Mouse (Mus musculus) stomach, embryonic 15.5 days (tissue): ENCODE results near the gene Npepl1. TPM values are rescaled to one million over a fixed set of nuclear protein-coding genes. Genes with fewer than 3 reads are reported as not detected.

Experiments used
- ATAC-seq: fragments of 200-750 bp; cut with Nextera tagmentation; 2 replicates; pipeline ENCODE4 v1.8.0; 2017; ENCODE audit warnings: low read depth, moderate number of reproducible peaks, moderate TSS enrichment; ENCODE audit not compliant: insufficient read depth, low FRiP score
- H3K27ac ChIP-seq: fragments of 300-500 bp; sonication (generic); 2 replicates; pipeline ENCODE4 v1.5.1; 2015; ENCODE audit warnings: mild to moderate bottlenecking, inconsistent platforms
- H3K27me3 ChIP-seq: fragments of 300-500 bp; sonication (generic); replicated peaks from 2 replicates; pipeline ENCODE4 v1.6.1; 2015; ENCODE audit warnings: inconsistent platforms
- H3K36me3 ChIP-seq: fragments of 300-500 bp; sonication (generic); 2 replicates; pipeline ENCODE4 v1.6.1; 2015; ENCODE audit warnings: inconsistent platforms
- H3K4me1 ChIP-seq: fragments of 300-500 bp; sonication (generic); 2 replicates; pipeline ENCODE4 v1.6.1; 2015; ENCODE audit warnings: inconsistent platforms
- H3K4me2 ChIP-seq: fragments of 300-500 bp; sonication (generic); 2 replicates; pipeline ENCODE4 v1.6.1; 2015; ENCODE audit warnings: mild to moderate bottlenecking, inconsistent platforms
- H3K4me3 ChIP-seq: fragments of 300-500 bp; sonication (generic); replicated peaks from 2 replicates; pipeline ENCODE4 v1.5.1; 2015; ENCODE audit warnings: inconsistent platforms
- H3K9ac ChIP-seq: fragments of 300-500 bp; sonication (generic); 2 replicates; pipeline ENCODE4 v1.6.1; 2015; ENCODE audit warnings: inconsistent platforms
- H3K9me3 ChIP-seq: fragments of 300-500 bp; sonication (generic); 2 replicates; pipeline ENCODE4 v1.6.1; 2016; ENCODE audit warnings: inconsistent platforms
- WGBS: fragments of 180-500 bp; shearing (Covaris S2); methylation state at CpG from one replicate; pipeline ENCODE4 v1.1.7; 2015; 5-methylcytosine and 5-hydroxymethylcytosine counted together
- polyA plus RNA-seq: library from polyadenylated mRNA; unstranded; fragments of >200 nt; fragmentation: Nextera tagmentation; extraction: Ambion mirVana; gene quantifications from 2 replicates; pipeline ENCODE4 v1.2.1, GENCODE M21; 2015

The Npepl1 gene
- polyA plus RNA-seq, 1 experiment from 2014 or later = 55.4 TPM

DNA sequence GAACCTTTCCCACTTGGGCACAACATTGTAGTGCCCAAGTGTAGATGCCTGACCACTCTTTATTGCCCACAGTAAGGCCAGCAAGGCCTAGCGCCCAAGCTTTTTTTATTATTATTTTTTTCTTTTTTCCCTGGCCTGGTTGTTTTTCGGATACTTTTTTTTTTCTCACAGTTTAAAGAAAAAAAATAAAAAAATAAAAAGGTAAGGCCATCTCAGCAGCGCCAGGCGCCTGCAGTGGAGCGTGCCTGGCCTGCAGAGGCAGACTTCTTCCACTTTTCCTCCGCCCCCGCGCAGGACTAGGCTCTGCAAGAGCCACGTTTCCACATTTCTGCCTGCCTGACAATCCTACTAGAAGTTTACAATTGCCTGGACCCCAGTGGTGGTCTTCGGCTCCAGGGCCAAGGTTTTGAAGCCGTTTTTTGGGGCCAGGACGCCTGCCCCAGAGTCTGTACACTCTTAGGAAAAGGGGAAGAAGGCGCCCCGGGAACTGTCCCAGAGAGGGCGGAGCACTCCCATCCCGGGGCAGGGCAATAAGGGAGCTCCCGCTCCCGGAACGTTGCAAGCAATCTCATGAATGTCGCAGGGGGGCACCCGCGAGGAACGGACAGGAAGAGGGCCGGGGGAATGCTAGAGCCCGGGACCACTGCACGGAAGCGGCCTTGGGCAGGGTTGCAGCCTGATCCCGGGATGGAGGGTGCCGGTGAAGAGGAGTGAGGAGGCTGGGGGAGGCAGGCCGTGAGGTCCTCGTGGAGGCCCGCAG lies 34.3 kb upstream of the Npepl1 start, which contains the start of gene Stx16:
TSS of gene Stx16 (plus strand) at position 636 of the 760 bp plus-strand sequence.
- peak within 1 kb of the TSS; percentile 85 for H3K4me2 ChIP-seq
- no peaks in the 10 kb centered on the region for H3K9me3 ChIP-seq
- H3K4me1 ChIP-seq = peaks cover 19% of the 10 kb centered on the region
- no peaks in the 10 kb centered on the region for H3K36me3 ChIP-seq
- no peaks in the 10 kb centered on the region for H3K27me3 ChIP-seq
- 1% methylated on average over 32 of the region's 32 CpGs for WGBS
- H3K27ac ChIP-seq = peak within 1 kb of the TSS; percentile 97
- peak; percentile 96 for ATAC-seq
- peak within 1 kb of the TSS; percentile 74 for H3K9ac ChIP-seq
- H3K4me3 ChIP-seq = peak within 1 kb of the TSS; percentile 75

DNA sequence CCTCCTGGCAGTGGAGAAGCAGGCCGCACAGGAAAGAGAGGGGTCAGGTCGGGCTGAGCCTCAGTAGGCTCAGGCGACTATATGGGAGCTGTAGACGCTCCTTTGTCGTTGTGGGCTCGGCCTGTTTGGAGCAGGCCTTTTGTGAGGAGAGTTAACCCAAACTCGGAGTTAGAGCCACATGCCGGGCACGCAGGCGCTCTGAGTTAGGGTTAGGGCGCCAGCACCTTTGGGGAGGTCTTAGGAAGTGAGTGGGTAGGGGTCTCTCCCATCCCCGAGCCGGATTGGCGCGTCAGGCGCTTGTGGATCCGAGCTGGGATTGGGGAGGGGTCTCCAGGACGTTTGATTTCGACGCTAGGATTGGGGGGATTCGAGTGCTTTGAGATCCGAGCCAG lies 33.7 kb upstream of the Npepl1 start:
- peak overlapping the region; percentile 97 for H3K27ac ChIP-seq
- peaks cover 19% of the 10 kb centered on the region for H3K4me1 ChIP-seq
- H3K27me3 ChIP-seq = no peaks in the 10 kb centered on the region
- peak overlapping the region; percentile 74 for H3K9ac ChIP-seq
- under 1% methylated on average over 22 of the region's 22 CpGs for WGBS
- ATAC-seq = no peak; the same call in 1 of the 2 replicates
- no peaks in the 10 kb centered on the region for H3K9me3 ChIP-seq
- H3K4me2 ChIP-seq = peak overlapping the region; percentile 85
- peak overlapping the region; percentile 75 for H3K4me3 ChIP-seq
- no peaks in the 10 kb centered on the region for H3K36me3 ChIP-seq

DNA sequence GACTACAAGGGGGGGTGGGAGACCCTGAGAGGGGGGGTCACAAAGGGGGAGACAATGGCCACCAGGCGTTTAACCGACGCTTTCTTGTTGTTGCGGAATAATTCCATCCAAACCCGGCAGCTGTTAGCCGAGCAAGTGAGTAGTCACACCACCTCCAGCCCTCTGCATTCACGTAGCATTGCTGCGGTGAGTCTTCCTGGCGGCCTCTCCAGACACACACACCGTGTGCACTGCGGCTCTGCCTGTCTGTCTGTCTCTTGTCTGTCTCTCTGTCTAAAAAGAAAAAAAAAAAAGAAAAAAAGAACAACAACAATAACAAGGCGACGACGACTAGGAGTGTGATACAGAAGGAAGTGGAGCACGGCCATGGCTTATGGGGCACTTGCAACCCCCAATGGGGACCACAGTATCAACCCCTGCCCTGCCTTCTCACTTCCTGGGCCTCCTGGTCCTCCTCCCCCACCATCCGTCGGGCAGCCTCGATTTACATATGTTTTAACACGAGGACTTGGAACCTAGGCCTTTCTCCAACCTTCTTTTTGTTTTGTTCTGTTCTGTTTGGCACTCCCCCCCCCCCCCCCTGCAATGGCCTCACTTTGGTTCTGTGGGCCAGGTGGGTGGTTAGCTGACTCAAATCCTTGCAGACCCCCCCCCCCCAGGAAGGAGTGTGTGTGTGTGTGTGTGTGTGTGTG lies 33.0 kb upstream of the Npepl1 start:
- Histone ChIP-seq H3K27me3 (no peaks in the 10 kb centered on the region), H3K27ac (peak overlapping the region; percentile 97), H3K4me2 (peak overlapping the region; percentile 85), H3K9me3 (no peaks in the 10 kb centered on the region), H3K4me3 (peak overlapping the region; percentile 75), H3K9ac (peak overlapping the region; percentile 74; the same call in 1 of the 2 replicates), H3K36me3 (no peaks in the 10 kb centered on the region), H3K4me1 (peaks cover 22% of the 10 kb centered on the region)
- WGBS = under 1% methylated on average over 19 of the region's 19 CpGs
- no peak for ATAC-seq

DNA sequence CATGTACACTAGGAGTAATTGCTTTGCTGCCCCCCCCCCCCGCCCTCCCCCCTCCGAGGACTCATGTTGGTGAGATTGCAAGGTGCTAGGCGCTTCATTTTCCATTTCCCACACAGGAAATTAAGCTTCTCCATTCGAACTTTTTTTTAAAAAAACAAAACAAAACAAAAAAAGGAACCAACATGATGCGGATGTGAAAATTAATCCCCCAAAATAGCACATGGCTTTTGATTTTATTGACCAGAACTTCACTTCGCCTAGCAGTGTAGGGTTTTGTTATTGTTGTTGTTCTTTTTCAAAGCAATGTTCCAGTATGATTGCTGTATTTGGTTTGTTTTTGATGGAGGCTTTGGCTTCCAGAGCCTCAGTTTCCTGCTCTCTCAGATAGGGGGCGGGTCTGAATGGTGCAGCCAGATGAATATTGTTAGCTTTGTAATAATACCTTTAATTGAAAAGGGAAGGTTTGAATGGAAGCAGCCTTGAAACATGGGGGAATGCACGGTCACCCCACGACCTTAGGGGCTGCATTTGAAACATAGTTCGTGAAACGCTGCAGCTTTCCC lies 32.3 kb upstream of the Npepl1 start:
- Histone ChIP-seq H3K27me3 (no peaks in the 10 kb centered on the region), H3K4me1 (peaks cover 22% of the 10 kb centered on the region), H3K4me3 (peak overlapping the region; percentile 75), H3K36me3 (no peaks in the 10 kb centered on the region), H3K27ac (peak overlapping the region; percentile 97), H3K9me3 (no peaks in the 10 kb centered on the region), H3K9ac (peak overlapping the region; percentile 6; the same call in 1 of the 2 replicates), H3K4me2 (peak overlapping the region; percentile 85)
- WGBS = 10% methylated on average over 11 of the region's 11 CpGs
- ATAC-seq = no peak

DNA sequence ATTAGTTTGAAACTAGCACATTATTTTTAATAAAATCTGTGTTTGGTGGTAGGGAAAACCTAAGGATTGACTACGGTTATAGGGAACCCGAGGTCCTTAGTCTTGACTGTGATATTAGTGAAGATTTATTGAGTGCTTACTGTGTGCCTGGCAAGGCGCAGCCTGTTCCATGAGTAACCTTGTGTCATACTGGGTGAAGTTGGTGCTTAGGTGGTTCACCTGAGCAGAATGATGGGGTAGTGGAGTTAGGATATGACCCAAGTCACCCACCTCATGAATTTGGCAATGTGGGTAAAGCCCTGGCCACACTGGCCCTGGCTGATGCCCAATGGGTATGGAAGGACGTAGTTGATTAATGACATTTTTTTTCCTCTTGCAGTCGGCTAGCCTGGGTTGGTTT lies 28.3 kb upstream of the Npepl1 start:
- Histone ChIP-seq H3K36me3 (no peaks in the 10 kb centered on the region), H3K4me1 (peaks cover 14% of the 10 kb centered on the region; the same call in 1 of the 2 replicates), H3K27ac (0 out of 2 replicates have a peak overlapping the region, but pooled peaks have one; percentile 42), H3K4me3 (no peak overlapping the region), H3K9me3 (no peaks in the 10 kb centered on the region), H3K4me2 (no peak overlapping the region), H3K9ac (no peak overlapping the region), H3K27me3 (no peaks in the 10 kb centered on the region)
- WGBS = 67% methylated on average over 5 of the region's 5 CpGs
- ATAC-seq = no peak

DNA sequence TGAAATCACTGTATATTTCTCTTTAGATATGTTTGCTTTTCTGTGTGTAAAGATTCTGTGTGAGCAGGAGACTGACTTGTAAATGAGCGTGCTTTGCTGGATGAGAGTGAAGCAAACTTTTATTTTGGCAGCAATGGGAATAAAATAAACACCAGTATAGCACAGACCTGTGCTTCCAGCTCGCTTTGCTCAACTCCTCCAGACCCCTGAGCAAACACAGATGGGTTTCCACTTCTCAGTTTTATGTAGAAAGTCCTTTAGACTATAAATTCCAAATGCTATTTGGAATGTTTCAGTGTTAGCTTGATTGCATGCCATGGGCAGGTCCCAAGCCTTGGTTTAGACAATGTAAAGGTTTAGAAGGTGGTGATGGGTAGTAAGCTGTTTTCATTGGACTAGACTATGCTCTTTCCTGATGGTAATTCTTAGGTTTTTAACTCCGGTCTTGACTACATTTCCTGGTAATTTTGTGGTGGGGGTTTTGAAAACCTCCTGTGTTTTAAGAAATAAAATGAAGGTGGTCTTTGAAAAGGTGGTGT lies 27.7 kb upstream of the Npepl1 start:
- H3K4me1 ChIP-seq = peaks cover 11% of the 10 kb centered on the region; the same call in 1 of the 2 replicates
- no peaks in the 10 kb centered on the region for H3K9me3 ChIP-seq
- no peak overlapping the region for H3K9ac ChIP-seq
- WGBS = 42% methylated on average over 3 of the region's 3 CpGs
- no peak for ATAC-seq
- H3K27me3 ChIP-seq = no peaks in the 10 kb centered on the region
- peak overlapping the region; percentile 42 for H3K27ac ChIP-seq
- no peak overlapping the region for H3K4me3 ChIP-seq
- no peak overlapping the region for H3K4me2 ChIP-seq
- H3K36me3 ChIP-seq = no peaks in the 10 kb centered on the region

DNA sequence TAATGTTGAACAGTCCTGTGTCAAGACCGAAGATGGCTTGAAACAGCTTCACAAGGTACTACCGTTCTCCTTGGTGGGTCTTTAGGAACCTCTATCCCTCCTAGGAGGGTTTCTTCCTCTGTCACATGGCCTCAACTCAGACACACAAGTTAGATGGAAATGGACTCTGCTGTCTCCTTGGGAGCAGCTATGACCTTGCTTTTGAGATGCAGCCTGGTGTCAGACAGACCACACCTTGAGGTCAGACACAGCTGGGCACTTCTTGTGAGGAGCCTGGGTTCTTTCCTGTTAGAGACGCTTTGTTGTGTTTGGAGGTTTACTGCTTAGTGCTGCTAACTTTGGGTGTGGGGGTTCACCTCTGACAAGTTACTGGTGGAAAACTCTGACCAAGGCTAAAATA lies 15.1 kb upstream of the Npepl1 start:
- Histone ChIP-seq H3K4me2 (no peak overlapping the region), H3K36me3 (peaks cover 47% of the 10 kb centered on the region)

DNA sequence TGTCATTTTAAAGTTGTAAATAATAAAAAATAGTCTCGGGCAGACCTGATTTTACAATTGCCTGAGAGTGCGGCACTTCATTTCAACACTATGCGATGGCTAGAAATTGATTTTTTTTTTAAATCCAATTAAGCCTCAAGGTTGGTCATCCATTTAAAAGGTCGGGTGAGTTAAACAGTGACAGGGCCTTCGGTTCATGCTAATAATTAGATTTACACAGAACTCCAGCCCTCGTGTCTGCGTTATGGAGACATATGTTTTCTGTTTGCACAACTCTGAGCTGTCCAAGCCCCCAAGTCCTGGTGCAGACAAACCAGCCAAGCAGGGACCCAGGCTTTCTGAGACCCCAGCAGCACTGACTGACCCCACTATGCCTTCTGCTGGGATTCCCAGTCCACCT lies 7.8 kb upstream of the Npepl1 start:
- 0 out of 2 replicates have a peak, but pooled peaks have one; percentile 31 for ATAC-seq
- no peaks in the 10 kb centered on the region for H3K4me1 ChIP-seq
- H3K9me3 ChIP-seq = no peaks in the 10 kb centered on the region
- H3K4me2 ChIP-seq = no peak overlapping the region
- H3K27me3 ChIP-seq = no peaks in the 10 kb centered on the region
- H3K36me3 ChIP-seq = 0 out of 2 replicates have a peak, but pooled peaks cover 12% of the 10 kb centered on the region
- no peak overlapping the region for H3K4me3 ChIP-seq
- no peak overlapping the region for H3K27ac ChIP-seq
- no peak overlapping the region for H3K9ac ChIP-seq
- WGBS = 64% methylated on average over 7 of the region's 7 CpGs

More for the DNA sequence above, 15.1 kb upstream of the Npepl1 start:
- Histone ChIP-seq H3K4me3 (no peak overlapping the region), H3K4me1 (no peaks in the 10 kb centered on the region), H3K27me3 (no peaks in the 10 kb centered on the region), H3K9me3 (no peaks in the 10 kb centered on the region), H3K9ac (no peak overlapping the region), H3K27ac (no peak overlapping the region)
- no peak for ATAC-seq
- 93% methylated on average over 3 of the region's 3 CpGs for WGBS

DNA sequence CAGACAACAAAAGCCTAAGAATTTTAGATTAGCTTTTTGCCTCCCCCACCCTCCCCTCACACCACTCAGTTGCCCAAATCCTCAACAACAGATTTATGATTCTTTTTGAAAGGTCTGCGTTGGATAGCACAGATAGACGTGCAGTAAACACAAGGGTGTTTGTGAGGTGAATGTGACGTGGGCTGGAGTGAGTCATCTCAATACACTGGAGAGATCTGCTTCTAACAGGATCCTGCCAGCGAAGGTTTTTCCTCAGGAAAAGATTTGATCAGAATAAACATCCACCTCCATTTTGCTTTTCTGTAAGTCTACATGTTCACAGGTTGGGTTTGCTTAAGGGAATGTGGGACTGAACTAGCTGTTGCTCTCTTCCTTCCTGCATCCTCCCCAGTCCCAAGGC lies 6.6 kb upstream of the Npepl1 start:
- WGBS = 67% methylated on average over 4 of the region's 4 CpGs
- Histone ChIP-seq H3K9ac (no peak overlapping the region), H3K4me2 (no peak overlapping the region), H3K9me3 (no peaks in the 10 kb centered on the region), H3K27ac (no peak overlapping the region), H3K4me1 (no peaks in the 10 kb centered on the region), H3K4me3 (no peak overlapping the region), H3K27me3 (no peaks in the 10 kb centered on the region), H3K36me3 (0 out of 2 replicates have a peak, but pooled peaks cover 9% of the 10 kb centered on the region)
- no peak for ATAC-seq

DNA sequence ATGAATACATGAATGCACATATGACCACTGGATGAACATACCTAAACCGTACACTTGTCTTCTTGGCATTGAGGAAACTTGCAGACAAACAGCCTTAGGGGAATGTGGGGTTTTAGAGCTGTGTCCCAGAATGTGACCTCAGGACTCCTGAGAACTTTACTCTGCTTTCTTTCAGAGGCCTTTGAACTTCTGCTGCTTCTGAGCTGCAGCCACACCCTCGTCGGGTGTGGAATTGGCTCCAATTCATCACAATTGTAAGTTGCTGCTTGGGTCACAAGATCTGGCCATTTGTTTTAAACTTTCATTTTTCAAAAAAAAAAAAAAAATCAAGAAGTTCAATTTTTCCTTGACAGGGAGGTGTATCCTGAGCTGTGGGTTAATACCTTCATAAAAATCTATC lies 2.8 kb upstream of the Npepl1 start:
- H3K27me3 ChIP-seq = no peaks in the 10 kb centered on the region
- no peaks in the 10 kb centered on the region for H3K9me3 ChIP-seq
- no peak overlapping the region for H3K9ac ChIP-seq
- ATAC-seq = no peak
- H3K27ac ChIP-seq = no peak overlapping the region
- no peaks in the 10 kb centered on the region for H3K36me3 ChIP-seq
- WGBS = 54% methylated on average over 3 of the region's 3 CpGs
- H3K4me2 ChIP-seq = no peak overlapping the region
- H3K4me1 ChIP-seq = peaks cover 10% of the 10 kb centered on the region; the same call in 1 of the 2 replicates
- no peak overlapping the region for H3K4me3 ChIP-seq

DNA sequence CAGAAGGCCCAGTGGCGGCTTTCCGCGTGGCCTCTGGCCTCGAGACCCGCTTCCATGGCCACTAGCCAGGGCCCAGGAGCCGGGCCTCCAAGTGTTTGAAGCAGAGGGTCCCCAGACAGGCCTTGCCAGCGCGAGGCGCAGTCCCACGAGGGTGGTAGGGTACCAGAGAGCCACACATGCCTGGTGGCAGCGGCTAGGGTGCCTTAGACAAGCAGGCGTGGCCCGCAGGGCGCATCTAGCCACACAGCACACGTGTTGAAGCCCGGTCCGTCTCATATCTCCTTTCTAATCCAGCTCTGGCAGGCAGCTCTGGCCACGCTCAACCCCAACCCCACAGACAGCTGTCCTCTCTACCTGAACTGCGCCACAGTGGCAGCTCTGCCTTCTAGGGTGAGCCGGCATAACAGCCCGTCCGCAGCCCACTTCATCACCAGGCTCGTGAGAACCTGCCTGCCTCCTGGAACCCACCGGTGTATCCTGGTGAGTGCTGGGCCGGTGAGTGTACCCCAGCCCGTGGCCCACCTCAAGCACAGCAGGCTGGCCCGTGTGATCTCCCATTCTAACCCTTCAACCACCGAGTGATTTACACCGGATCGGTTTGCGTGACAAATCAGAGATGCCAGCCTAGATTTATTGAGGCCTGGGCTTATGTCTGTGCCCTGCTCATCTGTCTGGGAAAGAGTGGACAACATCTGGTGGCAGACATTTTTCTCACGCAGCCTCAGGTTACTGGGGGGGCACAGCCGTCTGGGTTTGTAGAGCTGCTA lies 817 bp downstream of the Npepl1 start:
- peak; percentile 24 for ATAC-seq
- Histone ChIP-seq H3K27ac (peak overlapping the region; percentile 40), H3K4me2 (peak overlapping the region; percentile 91), H3K4me3 (peak overlapping the region; percentile 61), H3K4me1 (peaks cover 10% of the 10 kb centered on the region; the same call in 1 of the 2 replicates), H3K9me3 (no peaks in the 10 kb centered on the region), H3K36me3 (peaks cover 14% of the 10 kb centered on the region; the same call in 1 of the 2 replicates), H3K9ac (peak overlapping the region; percentile 74), H3K27me3 (no peaks in the 10 kb centered on the region)
- WGBS = 48% methylated on average over 33 of the region's 33 CpGs
